Mouse (Mus musculus): Measurements from ENCODE around the gene Zfand3. TPM values are rescaled to one million over a fixed set of nuclear protein-coding genes. Genes with fewer than 3 reads are reported as not detected.
A peak's percentile ranks its signal among the peaks of the same experiment; 100 is the strongest.

The Zfand3 gene
- polyA plus RNA-seq, 1 experiment from 2014 or later = 51.0 TPM

DNA sequence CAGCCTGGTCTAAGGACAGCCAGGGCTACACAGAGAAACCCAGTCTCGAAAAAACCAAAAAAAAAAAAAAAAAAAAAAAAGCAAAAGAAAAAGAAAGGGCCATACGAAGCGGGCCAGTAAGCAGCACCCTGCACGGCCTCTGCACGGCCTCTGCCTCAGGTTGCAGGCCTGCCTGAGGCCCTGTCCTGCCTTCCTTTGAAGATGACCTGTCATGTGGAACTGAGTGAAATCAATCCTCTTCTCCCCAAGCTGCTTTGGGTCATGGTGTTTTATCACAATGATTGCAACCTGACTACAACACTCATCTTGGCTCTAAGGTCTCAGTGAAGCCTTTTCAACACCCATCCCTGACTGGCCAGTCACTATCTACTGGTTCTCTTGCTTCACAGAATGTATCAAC lies 248.5 kb downstream of the Zfand3 start:
- WGBS = 48% methylated on average over 5 of the region's 5 CpGs
- Histone ChIP-seq H3K9ac (no peak overlapping the region), H3K4me1 (peaks cover 31% of the 10 kb centered on the region), H3K4me3 (no peak overlapping the region), H3K4me2 (no peak overlapping the region), H3K9me3 (no peaks in the 10 kb centered on the region), H3K27ac (no peak overlapping the region), H3K27me3 (replicated peaks) (no peaks in the 10 kb centered on the region), H3K36me3 (replicated peaks) (no peaks in the 10 kb centered on the region)
- no peak for ATAC-seq (replicated peaks)

DNA sequence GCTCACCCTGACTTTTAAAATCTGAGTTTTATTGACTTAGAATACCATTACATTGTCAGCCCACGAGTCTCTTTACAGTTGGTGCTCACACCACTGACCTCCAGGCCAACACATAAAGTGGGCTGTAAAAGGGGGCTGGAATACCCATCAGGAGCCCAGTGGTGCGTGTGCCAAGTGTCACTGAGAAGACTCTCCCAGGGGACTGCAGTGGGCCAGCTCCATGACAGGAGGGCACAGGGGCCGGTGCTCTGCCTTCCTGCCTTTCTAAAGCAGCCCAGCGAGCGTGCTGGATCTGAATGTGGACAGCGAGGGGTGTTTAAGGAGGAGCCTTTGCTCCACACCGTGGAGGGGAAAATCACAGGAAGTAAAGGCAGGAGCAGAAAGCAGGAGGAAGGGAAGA lies 249.4 kb downstream of the Zfand3 start:
- ATAC-seq (replicated peaks) = no peak
- no peaks in the 10 kb centered on the region for H3K9me3 ChIP-seq
- no peaks in the 10 kb centered on the region for H3K27me3 ChIP-seq (replicated peaks)
- no peak overlapping the region for H3K9ac ChIP-seq
- no peak overlapping the region for H3K4me3 ChIP-seq
- no peak overlapping the region for H3K27ac ChIP-seq
- WGBS = 38% methylated on average over 7 of the region's 7 CpGs
- H3K4me2 ChIP-seq = no peak overlapping the region
- peaks cover 31% of the 10 kb centered on the region for H3K4me1 ChIP-seq
- no peaks in the 10 kb centered on the region for H3K36me3 ChIP-seq (replicated peaks)

DNA sequence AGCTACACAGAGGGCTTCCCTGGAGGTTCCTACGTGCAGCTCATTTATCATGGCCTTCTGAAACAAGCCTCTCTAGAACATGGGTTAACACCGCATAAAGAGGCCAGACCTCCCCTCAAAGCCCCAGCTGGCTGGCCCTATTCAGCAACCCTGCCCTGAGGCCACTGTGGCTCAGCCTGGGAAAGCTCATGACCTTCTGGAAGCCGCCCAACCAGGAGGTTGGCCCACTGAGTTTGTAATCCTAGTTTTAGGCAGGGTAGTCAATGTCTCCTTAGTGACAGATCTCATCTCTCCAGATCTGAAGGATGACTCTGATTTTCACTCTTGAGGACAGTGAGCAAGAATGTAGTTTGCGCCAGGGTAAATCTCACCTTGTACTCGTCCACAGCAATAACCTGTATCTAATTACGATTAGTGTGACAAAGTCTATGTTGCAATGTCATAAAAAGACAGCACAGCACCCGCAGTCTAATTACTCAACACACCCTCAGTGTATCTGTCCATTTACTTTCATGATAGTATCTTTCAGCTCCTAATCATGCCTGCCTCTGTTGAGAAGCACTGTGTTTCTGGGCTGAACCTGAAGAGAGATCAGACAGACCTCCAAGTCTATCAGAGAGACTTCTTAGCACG lies 251.5 kb downstream of the Zfand3 start:
- no peak for ATAC-seq (replicated peaks)
- Histone ChIP-seq H3K4me2 (no peak overlapping the region), H3K9ac (no peak overlapping the region), H3K4me1 (peaks cover 34% of the 10 kb centered on the region), H3K27ac (peak overlapping the region; percentile 59), H3K36me3 (replicated peaks) (no peaks in the 10 kb centered on the region), H3K27me3 (replicated peaks) (no peaks in the 10 kb centered on the region), H3K9me3 (no peaks in the 10 kb centered on the region), H3K4me3 (no peak overlapping the region)
- 64% methylated on average over 8 of the region's 8 CpGs for WGBS

DNA sequence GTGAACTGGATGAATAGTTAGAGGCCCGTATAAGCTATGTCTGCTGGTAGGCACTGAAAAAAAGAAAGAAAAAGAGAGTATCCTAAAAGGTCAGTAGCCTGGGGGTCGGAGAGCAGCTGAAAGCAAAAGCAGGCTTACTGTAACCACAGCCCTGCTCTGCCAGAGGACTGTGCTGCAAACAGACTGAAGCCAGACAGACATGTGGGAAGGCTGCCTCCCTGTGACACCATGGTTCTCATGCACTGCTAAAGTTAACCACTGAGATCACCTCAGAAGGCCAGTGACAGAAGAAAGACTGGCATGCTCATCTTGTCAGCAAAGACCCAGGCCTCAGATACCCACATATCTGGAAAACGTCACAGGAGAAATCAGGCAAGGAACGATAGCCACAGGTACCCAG lies 253.9 kb downstream of the Zfand3 start:
- 63% methylated on average over 4 of the region's 4 CpGs for WGBS
- Histone ChIP-seq H3K4me3 (no peak overlapping the region), H3K4me2 (no peak overlapping the region), H3K9ac (no peak overlapping the region), H3K9me3 (no peaks in the 10 kb centered on the region), H3K4me1 (peaks cover 56% of the 10 kb centered on the region), H3K36me3 (replicated peaks) (no peaks in the 10 kb centered on the region), H3K27me3 (replicated peaks) (no peaks in the 10 kb centered on the region), H3K27ac (no peak overlapping the region)
- no peak for ATAC-seq (replicated peaks)

DNA sequence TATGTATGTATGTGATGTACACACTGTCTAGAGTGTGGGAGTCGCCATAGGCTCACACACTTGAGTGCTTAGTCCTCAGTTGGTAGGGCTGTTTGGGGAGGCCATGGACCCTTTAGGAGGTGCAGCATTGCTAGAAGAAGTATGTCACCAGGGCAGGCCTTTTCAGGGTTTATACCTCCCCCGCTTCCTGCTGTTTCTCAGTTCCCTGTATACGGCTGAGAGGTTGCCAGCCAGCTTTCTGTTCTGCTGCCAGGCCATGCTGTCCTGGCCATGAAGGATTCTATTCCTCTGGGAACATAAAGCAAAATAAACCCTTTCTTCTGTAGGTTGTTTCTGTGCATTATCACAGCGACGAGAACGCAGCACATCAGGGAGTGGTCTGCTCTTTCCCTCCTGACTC lies 255.4 kb downstream of the Zfand3 start:
- WGBS = 69% methylated on average over 6 of the region's 6 CpGs
- no peak for ATAC-seq (replicated peaks)
- Histone ChIP-seq H3K36me3 (replicated peaks) (no peaks in the 10 kb centered on the region), H3K4me3 (no peak overlapping the region), H3K27me3 (replicated peaks) (no peaks in the 10 kb centered on the region), H3K4me1 (peaks cover 48% of the 10 kb centered on the region), H3K9ac (no peak overlapping the region), H3K27ac (no peak overlapping the region), H3K9me3 (no peaks in the 10 kb centered on the region), H3K4me2 (no peak overlapping the region)

Other genes starting within 250 kb of the Zfand3 start
- 19.6 and 22.0 TPM in 2 replicates for gene Mdga1, start 34.6 kb upstream of the Zfand3 start, polyA plus RNA-seq (2015; fragmentation: Nextera tagmentation; extraction: Ambion mirVana)

Measured in midbrain, embryonic 15.5 days (tissue).